Mouse (Mus musculus) layer of hippocampus, postnatal 25 days (tissue): ENCODE measurements around the gene Olfr193. TPM values are rescaled to one million over a fixed set of nuclear protein-coding genes. Genes with fewer than 3 reads are reported as not detected.
"Not testable (repeated sequence)": the region's sequence is repeated elsewhere in the genome, so short reads cannot be mapped to it uniquely, and the experiment has no call there.

Experiments
- DNase-seq, 2 experiments: peaks; one replicate each; pipeline ENCODE4 v3.0.0; 2022; ENCODE audit warnings: mixed read lengths in 2 of 2, low spot score in 1 of 2; ENCODE audit errors: extremely low spot score in 1 of 2
- total RNA-seq, 2 experiments: library from RNA; stranded (reverse); gene quantifications; 2 replicates each; pipeline ENCODE4 v1.2.3; 2021

The Olfr193 gene
- not detected for total RNA-seq

DNA sequence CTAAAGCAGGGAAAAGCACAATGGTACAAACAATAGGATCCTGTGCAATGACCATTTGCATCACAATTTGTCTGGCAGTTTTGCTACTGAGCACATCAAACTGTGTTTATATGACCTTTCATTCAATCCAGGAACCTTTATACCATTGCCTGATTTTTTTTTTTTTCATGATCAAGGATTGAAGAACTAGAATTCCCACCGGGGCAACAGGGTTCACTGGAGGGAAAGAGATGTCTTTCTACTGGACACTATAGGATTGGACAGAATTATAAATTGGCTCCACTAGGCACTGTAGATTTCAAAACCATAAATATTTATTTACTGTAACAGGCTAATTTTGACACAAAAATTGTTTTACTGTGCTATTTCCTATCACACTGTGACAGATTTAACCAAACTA lies at the start of gene Olfr193:
TSS of gene Olfr193 (minus strand) at position 101 of the 400 bp plus-strand sequence.
- DNase-seq: no peak

GRCm38 (mm10) chr16:59151996-59152395 lies 40.3 kb upstream of the Olfr193 start:
- no peak for DNase-seq

GRCm38 (mm10) chr16:59146746-59147145 lies 35.1 kb upstream of the Olfr193 start, which contains the start of gene Olfr195:
Olfr195 (plus strand) TSS chr16:59147046.
- no peak for DNase-seq

DNA sequence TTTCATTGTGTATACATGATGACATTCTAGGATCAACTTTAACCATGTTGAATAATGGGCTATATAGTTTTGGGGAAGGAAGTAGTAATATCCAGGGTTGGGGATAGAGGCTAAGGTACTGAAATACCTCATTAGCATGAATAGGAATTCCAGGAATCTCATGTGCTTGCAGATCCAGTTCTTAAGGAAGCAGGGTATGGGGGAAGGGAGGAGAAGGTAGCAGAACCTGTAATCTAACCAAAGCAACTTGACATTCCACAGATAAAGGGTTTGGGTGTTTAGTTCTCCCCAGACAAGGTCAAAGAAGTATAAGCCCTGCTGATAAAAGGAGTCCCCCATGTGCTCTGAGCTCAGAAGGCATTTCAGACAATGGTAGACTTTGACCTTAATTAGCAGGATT lies 29.4 kb upstream of the Olfr193 start:
- DNase-seq: no peak

DNA sequence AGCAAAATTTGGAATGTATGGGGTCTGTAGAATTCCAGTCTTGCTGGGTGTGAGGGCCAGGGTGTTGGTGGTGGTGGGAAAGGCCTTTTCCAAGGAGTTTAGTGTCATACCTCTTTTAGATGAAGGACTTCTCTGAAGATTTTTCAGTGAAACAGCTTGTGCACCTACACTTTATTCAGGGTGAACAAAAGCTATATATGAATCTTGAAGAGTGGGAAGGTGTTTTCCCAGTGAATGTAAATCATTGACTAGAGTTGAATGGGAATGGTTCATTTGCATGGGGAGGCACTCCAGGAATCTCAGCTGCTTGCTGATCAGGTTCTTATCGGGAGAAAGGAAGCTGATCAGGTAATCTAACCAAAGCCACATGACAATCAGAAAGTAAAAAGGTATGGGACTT lies 19.1 kb upstream of the Olfr193 start:
- DNase-seq: no peak

GRCm38 (mm10) chr16:59120969-59121368 lies 9.3 kb upstream of the Olfr193 start, which contains the start of gene Olfr194:
Olfr194 (minus strand) TSS chr16:59121069.
- no peak for DNase-seq

DNA sequence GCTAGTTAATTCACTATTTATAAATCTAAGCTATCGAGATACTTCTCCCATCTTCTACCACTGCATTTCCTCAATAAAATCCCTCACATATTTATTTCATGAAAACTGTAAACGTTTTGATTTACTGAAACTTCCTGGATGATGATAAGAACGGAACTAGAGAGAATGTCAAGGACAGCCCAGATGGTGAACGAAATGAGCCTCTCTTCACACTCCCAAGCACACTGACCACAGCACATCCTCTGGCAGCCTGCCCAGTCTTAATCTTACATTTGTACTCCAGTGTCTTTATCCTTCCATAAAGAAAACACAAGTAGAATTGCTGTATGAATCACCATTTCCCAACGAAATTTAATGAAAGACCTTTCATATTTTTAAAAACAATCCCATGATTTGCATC lies 3.2 kb downstream of the Olfr193 start:
- DNase-seq: not testable (repeated sequence)

- DNase-seq: no peak
Observed at GRCm38 (mm10) chr16:59105312-59105711, 6.4 kb downstream of the Olfr193 start.

- not testable (repeated sequence) for DNase-seq
Observed at GRCm38 (mm10) chr16:59089722-59090121, 22.0 kb downstream of the Olfr193 start, which contains the start of gene Olfr191. Olfr191 (minus strand) TSS chr16:59089822.

DNA sequence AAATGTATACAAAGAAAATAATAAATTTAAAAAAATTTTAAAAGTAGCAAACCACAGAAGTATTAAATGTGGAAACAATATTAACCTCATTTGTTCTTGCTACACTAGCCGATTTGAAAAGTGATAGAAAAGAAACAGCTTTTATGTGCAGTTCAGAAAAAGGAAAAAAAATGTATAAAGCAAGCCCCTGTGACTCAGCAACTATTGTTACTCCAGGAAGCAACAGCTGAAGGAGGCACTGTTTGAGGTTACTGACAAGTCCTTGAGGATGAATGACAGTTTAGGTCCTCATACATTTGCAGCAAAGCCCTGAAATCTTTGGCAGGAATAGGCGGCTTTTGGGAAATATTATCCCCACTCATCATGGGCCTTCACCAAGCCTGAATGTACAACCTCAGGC lies 30.6 kb downstream of the Olfr193 start:
- DNase-seq: not testable (repeated sequence)

DNA sequence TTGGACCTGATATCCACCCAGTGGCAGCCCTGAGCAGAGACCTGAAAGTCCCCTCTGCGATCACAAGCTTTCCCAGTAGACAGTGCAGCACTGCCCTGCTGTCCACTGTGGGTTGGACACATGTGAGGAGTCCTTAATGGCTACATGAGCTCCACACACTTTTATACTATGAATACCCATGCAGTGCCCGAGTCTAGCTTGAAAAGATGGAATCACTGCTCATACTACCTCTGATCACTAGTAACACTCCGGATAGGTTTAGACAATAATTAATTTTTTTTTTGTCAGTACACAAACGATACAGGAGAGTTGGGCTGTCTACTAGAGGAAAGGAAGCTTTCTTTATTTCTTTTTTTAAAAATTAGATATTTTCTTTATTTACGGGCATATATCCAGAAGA lies 33.8 kb downstream of the Olfr193 start, which contains the start of gene Olfr190:
TSS of gene Olfr190 (minus strand) at position 101 of the 400 bp plus-strand sequence.
- no peak for DNase-seq

DNA sequence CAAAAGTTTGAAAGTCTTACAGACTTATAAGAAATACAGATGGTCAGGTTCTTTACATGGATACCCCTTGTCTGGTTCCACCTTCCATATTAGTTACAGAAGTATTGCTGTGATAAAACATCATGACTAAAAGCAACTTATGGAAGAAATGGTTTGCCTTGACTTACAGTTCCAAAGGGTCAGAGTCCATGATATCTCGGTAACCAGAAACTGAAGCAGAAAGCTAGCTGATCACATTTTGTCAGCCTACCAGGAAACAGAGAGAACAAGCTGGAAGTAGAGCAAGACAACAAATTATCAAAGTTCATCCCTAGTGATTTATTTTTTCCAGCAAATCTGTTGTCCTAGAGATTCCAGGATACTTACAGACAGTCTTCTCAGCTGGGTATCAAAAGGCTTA lies 38.2 kb downstream of the Olfr193 start:
- DNase-seq: no peak

DNA sequence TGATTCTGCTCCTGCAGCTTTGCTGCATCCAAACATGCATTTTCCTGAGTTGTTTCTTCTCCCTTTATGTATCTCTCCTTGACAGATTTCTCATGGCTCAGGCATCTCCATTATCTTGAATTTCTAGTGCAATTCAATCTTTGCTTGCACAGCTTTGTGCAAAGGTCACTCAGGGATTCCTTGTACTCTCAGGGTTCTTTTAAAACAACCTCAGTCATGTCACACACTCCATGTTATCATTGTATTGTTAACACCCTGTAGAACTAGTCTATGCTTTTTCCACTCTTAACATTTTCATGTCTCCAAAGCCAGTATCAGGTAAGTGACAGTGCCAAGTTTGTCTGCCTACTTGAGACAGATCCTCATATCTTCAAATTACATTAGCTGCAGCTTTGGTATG lies 39.9 kb downstream of the Olfr193 start:
- no peak for DNase-seq

GRCm38 (mm10) chr16:59062411-59062810 lies 49.3 kb downstream of the Olfr193 start:
- not testable (repeated sequence) for DNase-seq

Other genes starting within 250 kb of the Olfr193 start
- not detected for gene Olfr177, start 237.1 kb downstream of the Olfr193 start, total RNA-seq
- not detected for gene Olfr178, start 219.8 kb downstream of the Olfr193 start, total RNA-seq
- not detected for gene Olfr181, start 183.1 kb downstream of the Olfr193 start, total RNA-seq
- gene Olfr180, start 182.5 kb downstream of the Olfr193 start, total RNA-seq: not detected
- gene Olfr183, start 116.5 kb downstream of the Olfr193 start, total RNA-seq: not detected
- gene Olfr186, start 81.6 kb downstream of the Olfr193 start, total RNA-seq: not detected
- gene Olfr187, start 72.1 kb downstream of the Olfr193 start, total RNA-seq: not detected
- gene Olfr190, start 33.9 kb downstream of the Olfr193 start, total RNA-seq: not detected
- not detected for gene Olfr191, start 22.1 kb downstream of the Olfr193 start, total RNA-seq
- not detected for gene Olfr194, start 9.2 kb upstream of the Olfr193 start, total RNA-seq
- not detected for gene Olfr195, start 35.2 kb upstream of the Olfr193 start, total RNA-seq
- gene Olfr196, start 58.6 kb upstream of the Olfr193 start, total RNA-seq: not detected
- not detected for gene Olfr198, start 91.7 kb upstream of the Olfr193 start, total RNA-seq
- gene Olfr199, start 107.9 kb upstream of the Olfr193 start, total RNA-seq: not detected
- not detected for gene Olfr201, start 160.8 kb upstream of the Olfr193 start, total RNA-seq
- not detected for gene Olfr202, start 174.9 kb upstream of the Olfr193 start, total RNA-seq
- not detected for gene Olfr203, start 187.0 kb upstream of the Olfr193 start, total RNA-seq
- gene Olfr204, start 206.4 kb upstream of the Olfr193 start, total RNA-seq: not detected
- gene Olfr205, start 219.3 kb upstream of the Olfr193 start, total RNA-seq: not detected
- not detected for gene Olfr206, start 237.4 kb upstream of the Olfr193 start, total RNA-seq